Mouse (Mus musculus) CH12.LX (cell line): ENCODE measurements around the gene Fkbp7.

ENCODE experiments used
- CTCF ChIP-seq, 2 experiments: IDR thresholded peaks in 1 of 2; conservative IDR thresholded peaks in 1 of 2; 2 replicates each; pipeline ENCODE4 v1.5.1; 2011 to 2012; ENCODE audit warnings: low read depth in 2 of 2, low read length in 2 of 2, improper control_type of control experiment in 1 of 2, inconsistent platforms in 1 of 2, mild to moderate bottlenecking in 1 of 2, moderate library complexity in 1 of 2
- EP300 ChIP-seq: IDR thresholded peaks from 2 replicates; pipeline ENCODE4 v1.6.1; 2011; ENCODE audit warnings: low read length, improper control_type of control experiment
- ETS1 ChIP-seq: conservative IDR thresholded peaks from 2 replicates; pipeline ENCODE4 v1.6.1; 2012; ENCODE audit warnings: low read depth, mild to moderate bottlenecking, inconsistent platforms, low read length, improper control_type of control experiment, moderate library complexity
- MAZ ChIP-seq: IDR thresholded peaks from 2 replicates; pipeline ENCODE4 v1.6.1; 2012; ENCODE audit warnings: low read depth, mild to moderate bottlenecking, inconsistent platforms, low read length, improper control_type of control experiment, moderate library complexity
- MXI1 ChIP-seq: IDR thresholded peaks from 2 replicates; pipeline ENCODE4 v1.6.1; 2011; ENCODE audit warnings: mild to moderate bottlenecking, low read depth, low read length, improper control_type of control experiment
- POLR2A ChIP-seq: IDR thresholded peaks from 2 replicates; pipeline ENCODE4 v1.6.1; 2011; ENCODE audit warnings: low read depth, mild to moderate bottlenecking, improper control_type of control experiment, low read length
- UBTF ChIP-seq: IDR thresholded peaks from 2 replicates; pipeline ENCODE4 v1.6.1; 2012; ENCODE audit warnings: low read depth, mild to moderate bottlenecking, inconsistent platforms, low read length, improper control_type of control experiment, moderate library complexity

- no peak for TF ChIP-seq POLR2A
- TF ChIP-seq CTCF (conservative IDR thresholded peaks at IDR 0.05 in 1 of 2, IDR thresholded peaks at IDR 0.05 in 1 of 2; ENCODE audit: low read depth in 2 of 2, low read length in 2 of 2) = no peak
- no peak for TF ChIP-seq MXI1
- no peak for TF ChIP-seq MAZ
- TF ChIP-seq EP300 = no peak
- no peak for TF ChIP-seq ETS1
- TF ChIP-seq UBTF = no peak
Observed at GRCm38 (mm10) chr2:76682301-76682700, 9.4 kb upstream of the Fkbp7 start.
